Mouse (Mus musculus): ENCODE measurements around the gene Tom1l2.

DNA sequence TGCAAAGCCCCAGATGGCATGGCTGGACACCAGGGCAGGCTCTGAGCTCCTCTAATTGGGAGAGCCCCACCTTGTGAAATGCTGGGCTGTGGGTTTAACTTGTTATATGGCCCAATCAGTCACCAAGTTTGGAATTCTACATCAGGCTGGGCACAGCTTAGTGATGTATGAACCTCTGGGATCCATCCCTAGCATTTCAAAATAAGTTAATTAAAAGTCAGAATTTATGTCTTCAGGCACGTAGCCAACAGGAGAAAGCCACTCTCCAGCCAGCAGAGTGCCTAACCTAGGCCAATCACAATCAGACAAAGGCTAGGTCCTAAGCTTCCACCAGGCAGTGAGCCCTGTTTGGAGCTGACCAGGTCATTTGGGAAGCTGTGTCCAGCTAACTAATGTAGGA, 136.0 kb downstream of the Tom1l2 start:
- TF ChIP-seq POLR2A (IDR thresholded peaks at IDR 0.05; ENCODE audit: extremely low read depth, insufficient read depth, low read length) (no peak), CTCF (IDR thresholded peaks at IDR 0.05; ENCODE audit: low read depth, low read length) (no peak)
